Mouse (Mus musculus): ENCODE data around the gene Uap1l1. TPM values are rescaled to one million over a fixed set of nuclear protein-coding genes. Genes with fewer than 3 reads are reported as not detected.
"Not testable (repeated sequence)": the region's sequence is repeated elsewhere in the genome, so short reads cannot be mapped to it uniquely, and the experiment has no call there.

The Uap1l1 gene
- polyA plus RNA-seq (2015; fragmentation: Nextera tagmentation; extraction: Ambion mirVana) = 4.6 and 5.2 TPM in 2 replicates

DNA sequence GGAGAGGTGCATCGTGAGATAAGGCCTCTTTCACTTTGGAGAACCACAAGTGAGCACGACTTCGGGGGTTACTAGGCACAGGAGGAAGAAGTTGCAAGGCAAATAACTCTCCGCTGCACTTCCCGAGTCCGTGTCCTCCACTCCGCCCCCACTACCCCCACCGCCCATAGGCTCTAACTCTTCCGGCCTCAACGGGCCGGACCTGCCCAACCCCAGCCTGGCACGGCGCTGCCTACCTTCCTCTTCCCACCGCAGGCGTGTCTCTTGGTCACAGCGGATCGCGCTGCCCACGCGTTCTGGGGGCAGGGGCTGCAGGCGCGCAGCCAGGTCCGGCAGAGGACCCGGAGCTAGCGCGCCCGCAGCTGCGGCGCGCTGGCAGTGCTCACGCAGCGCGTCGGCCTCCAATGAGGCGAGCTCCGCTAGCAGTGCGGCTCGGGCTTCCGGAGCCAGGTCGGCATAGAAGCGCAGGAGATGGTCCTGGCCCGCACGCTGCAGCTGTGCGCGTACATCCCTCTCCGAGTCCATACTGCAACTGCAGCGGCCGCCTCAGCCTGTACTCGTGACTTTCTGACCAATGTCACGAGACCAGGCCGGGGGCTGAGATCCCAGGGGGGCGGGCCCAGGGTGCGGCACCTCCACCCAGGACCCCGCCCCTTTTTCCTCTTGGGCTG, at the start of gene Uap1l1:
Gene Uap1l1 (minus strand): TSS at position 592 of the 671 bp plus-strand sequence.
- peak; percentile 73 for ATAC-seq
- H3K9ac ChIP-seq (ENCODE audit: low read depth, low read length) = peak within 1 kb of the TSS; percentile 71
- H3K4me3 ChIP-seq (ENCODE audit: low read depth, low read length) = peak within 1 kb of the TSS; percentile 52
- H3K27ac ChIP-seq (ENCODE audit: low read length) = no peak within 1 kb of the TSS
- H3K4me1 ChIP-seq (ENCODE audit: control insufficient read depth, insufficient read depth, low read length) = 0 out of 2 replicates have a peak, but pooled peaks cover 8% of the 10 kb centered on the region
- peaks cover 23% of the 10 kb centered on the region for H3K27me3 ChIP-seq (ENCODE audit: control insufficient read depth, insufficient read depth, low read depth, low read length)
- peak within 1 kb of the TSS; percentile 96 for H3K4me2 ChIP-seq (ENCODE audit: low read length)
- H3K36me3 ChIP-seq (ENCODE audit: control insufficient read depth, insufficient read depth, low read length) = no peaks in the 10 kb centered on the region
- H3K9me3 ChIP-seq (replicated peaks; ENCODE audit: control insufficient read depth, low read length, poor library complexity, severe bottlenecking) = no peaks in the 10 kb centered on the region
- under 1% methylated on average over 54 of the region's 54 CpGs for WGBS

DNA sequence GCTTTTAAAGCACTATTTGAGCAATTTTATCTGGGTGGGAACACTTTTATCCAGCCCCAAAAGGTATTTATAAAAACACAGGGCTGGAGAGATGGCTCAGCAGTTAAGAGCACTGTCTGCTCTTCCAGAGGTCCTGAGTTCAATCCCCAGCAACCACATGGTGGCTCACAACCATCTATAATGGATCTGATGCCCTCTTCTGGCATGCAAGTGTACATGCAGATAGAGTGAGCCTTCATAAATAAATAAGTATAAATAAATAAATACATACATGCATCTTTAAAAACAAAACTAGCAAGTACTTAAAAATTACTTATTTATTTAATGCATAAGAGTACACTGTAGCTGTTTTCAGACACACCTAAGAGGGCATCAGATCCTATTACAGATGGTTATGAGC, 48.0 kb upstream of the Uap1l1 start:
- not testable (repeated sequence) for ATAC-seq; H3K4me3 ChIP-seq (ENCODE audit: low read depth, low read length)

DNA sequence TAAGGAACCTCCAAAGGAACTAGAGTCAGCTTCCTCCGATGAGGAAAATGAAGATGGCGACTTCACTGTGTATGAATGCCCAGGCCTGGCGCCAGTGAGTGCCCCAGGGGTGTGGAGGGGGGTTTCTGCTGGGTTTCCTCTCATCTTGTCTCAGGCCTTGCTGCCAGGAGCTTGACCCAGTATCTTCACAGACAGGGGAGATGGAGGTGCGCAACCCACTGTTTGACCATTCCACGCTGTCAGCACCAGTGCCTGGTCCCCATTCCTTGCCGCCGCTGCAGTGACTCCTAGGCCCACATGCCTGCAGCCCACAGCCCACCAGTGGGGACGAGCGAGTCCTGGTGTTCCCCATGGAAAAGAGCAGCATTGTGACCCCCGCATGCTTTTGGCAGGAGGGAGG, 43.4 kb upstream of the Uap1l1 start:
- Histone ChIP-seq H3K9me3 (replicated peaks; ENCODE audit: control insufficient read depth, low read length, poor library complexity, severe bottlenecking) (no peaks in the 10 kb centered on the region), H3K27me3 (ENCODE audit: control insufficient read depth, insufficient read depth, low read depth, low read length) (no peaks in the 10 kb centered on the region), H3K4me3 (ENCODE audit: low read depth, low read length) (no peak overlapping the region), H3K36me3 (ENCODE audit: control insufficient read depth, insufficient read depth, low read length) (peaks cover 29% of the 10 kb centered on the region), H3K27ac (ENCODE audit: low read length) (no peak overlapping the region), H3K9ac (ENCODE audit: low read depth, low read length) (no peak overlapping the region), H3K4me2 (ENCODE audit: low read length) (no peak overlapping the region), H3K4me1 (ENCODE audit: control insufficient read depth, insufficient read depth, low read length) (peaks cover 22% of the 10 kb centered on the region)
- no peak for ATAC-seq
- WGBS = 88% methylated on average over 10 of the region's 10 CpGs

More for the DNA sequence above, 48.0 kb upstream of the Uap1l1 start:
- H3K9me3 ChIP-seq (replicated peaks; ENCODE audit: control insufficient read depth, low read length, poor library complexity, severe bottlenecking); H3K4me1 ChIP-seq (ENCODE audit: control insufficient read depth, insufficient read depth, low read length); H3K27me3 ChIP-seq (ENCODE audit: control insufficient read depth, insufficient read depth, low read depth, low read length); H3K9ac ChIP-seq (ENCODE audit: low read depth, low read length); H3K27ac ChIP-seq (ENCODE audit: low read length); H3K4me2 ChIP-seq (ENCODE audit: low read length): not testable (repeated sequence)
- peaks cover 16% of the 10 kb centered on the region for H3K36me3 ChIP-seq (ENCODE audit: control insufficient read depth, insufficient read depth, low read length)

DNA sequence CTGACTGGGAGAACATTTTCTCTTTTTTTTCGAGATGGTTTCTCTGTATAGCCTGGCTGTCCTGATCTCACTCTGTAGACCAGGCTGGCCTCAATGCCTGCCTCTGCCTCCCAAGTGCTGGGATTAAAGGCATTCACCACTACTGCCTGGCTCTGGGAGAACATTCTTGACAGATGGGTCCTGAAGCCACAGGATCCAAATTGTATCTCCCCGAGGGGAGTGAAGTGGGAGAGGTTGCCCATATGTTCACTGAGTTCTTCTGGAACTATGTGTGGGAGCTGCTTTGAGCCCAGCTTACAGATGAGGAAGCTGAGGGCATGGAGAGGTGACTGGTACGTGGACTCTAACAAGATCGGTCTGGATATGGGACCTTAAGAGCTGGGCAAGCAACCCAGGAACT, 38.5 kb upstream of the Uap1l1 start:
- Histone ChIP-seq H3K27ac (ENCODE audit: low read length) (peak overlapping the region; percentile 90; the same call in 1 of the 2 replicates), H3K9ac (ENCODE audit: low read depth, low read length) (peak overlapping the region; percentile 100), H3K36me3 (ENCODE audit: control insufficient read depth, insufficient read depth, low read length) (peaks cover 19% of the 10 kb centered on the region), H3K4me1 (ENCODE audit: control insufficient read depth, insufficient read depth, low read length) (peaks cover 25% of the 10 kb centered on the region), H3K27me3 (ENCODE audit: control insufficient read depth, insufficient read depth, low read depth, low read length) (peaks cover 13% of the 10 kb centered on the region), H3K9me3 (replicated peaks; ENCODE audit: control insufficient read depth, low read length, poor library complexity, severe bottlenecking) (no peaks in the 10 kb centered on the region), H3K4me3 (ENCODE audit: low read depth, low read length) (peak overlapping the region; percentile 93), H3K4me2 (ENCODE audit: low read length) (peak overlapping the region; percentile 90)
- no peak for ATAC-seq
- 93% methylated on average over 4 of the region's 4 CpGs for WGBS

DNA sequence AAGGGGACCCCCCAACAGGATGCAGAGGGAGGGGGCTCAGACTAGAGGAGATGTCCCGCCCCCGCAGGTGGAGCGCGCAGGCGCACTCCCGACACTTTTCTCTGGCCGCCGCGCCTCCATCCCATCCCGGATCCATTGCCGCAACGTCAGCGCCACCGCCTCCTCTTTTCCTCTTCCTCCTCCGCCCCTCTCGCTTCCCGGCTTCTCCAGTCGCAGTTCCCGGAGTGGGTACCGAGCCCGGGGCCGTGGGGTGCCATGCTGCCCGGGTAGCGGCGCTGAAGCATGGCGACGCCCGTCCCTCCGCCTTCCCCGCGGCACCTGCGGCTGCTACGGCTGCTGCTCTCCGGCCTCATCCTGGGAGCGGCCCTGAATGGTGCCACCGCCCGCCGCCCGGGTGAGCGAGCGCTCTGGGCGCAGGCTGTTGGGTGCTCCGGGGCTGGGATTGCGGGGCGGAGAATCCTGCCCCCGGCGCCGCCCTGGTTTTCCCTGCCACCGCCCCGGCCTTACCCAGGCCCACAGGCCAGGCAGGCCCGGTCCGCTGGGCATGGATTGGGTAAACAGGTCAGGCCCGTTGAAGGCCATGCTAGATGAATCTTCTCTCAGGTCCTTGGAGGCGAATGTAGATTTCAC, 37.6 kb upstream of the Uap1l1 start:
- H3K9me3 ChIP-seq (replicated peaks; ENCODE audit: control insufficient read depth, low read length, poor library complexity, severe bottlenecking) = no peaks in the 10 kb centered on the region
- H3K27me3 ChIP-seq (ENCODE audit: control insufficient read depth, insufficient read depth, low read depth, low read length) = peaks cover 22% of the 10 kb centered on the region
- peak overlapping the region; percentile 100 for H3K9ac ChIP-seq (ENCODE audit: low read depth, low read length)
- ATAC-seq = peak; percentile 85
- H3K4me3 ChIP-seq (ENCODE audit: low read depth, low read length) = peak overlapping the region; percentile 93
- peaks cover 11% of the 10 kb centered on the region for H3K36me3 ChIP-seq (ENCODE audit: control insufficient read depth, insufficient read depth, low read length)
- WGBS = 1% methylated on average over 51 of the region's 54 CpGs
- H3K27ac ChIP-seq (ENCODE audit: low read length) = peak overlapping the region; percentile 90
- H3K4me1 ChIP-seq (ENCODE audit: control insufficient read depth, insufficient read depth, low read length) = peaks cover 25% of the 10 kb centered on the region
- peak overlapping the region; percentile 90 for H3K4me2 ChIP-seq (ENCODE audit: low read length)

DNA sequence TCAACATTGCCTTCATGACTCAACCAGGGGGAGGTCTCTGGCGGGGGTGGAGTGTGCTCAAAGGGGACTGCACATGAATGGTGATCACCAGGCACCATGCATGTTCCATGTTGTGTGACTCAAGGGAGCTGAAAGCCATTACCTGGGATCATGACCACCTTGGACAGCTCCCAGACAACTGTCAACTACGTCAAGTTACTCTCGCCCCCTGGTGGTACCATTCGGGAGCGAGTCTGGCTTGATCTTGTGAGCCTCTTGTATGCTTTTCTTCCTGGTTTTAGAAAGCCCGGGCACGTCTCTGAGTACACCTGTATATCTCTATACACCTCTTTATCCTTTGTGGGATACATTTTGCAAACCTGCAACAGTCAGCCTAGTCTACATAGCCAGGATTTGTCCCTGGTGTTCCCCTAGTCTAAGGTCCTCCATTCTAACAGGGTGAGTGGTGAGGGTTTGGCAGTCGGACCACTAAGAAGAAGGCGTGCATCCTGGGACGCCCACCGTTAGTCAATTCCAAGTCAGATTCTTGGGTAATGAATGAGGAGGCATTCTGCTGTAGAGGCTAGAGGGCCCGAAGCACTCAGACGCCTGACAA, 37.0 kb upstream of the Uap1l1 start:
- Histone ChIP-seq H3K9ac (ENCODE audit: low read depth, low read length) (peak overlapping the region; percentile 100), H3K27me3 (ENCODE audit: control insufficient read depth, insufficient read depth, low read depth, low read length) (peaks cover 27% of the 10 kb centered on the region), H3K4me1 (ENCODE audit: control insufficient read depth, insufficient read depth, low read length) (peaks cover 25% of the 10 kb centered on the region), H3K9me3 (replicated peaks; ENCODE audit: control insufficient read depth, low read length, poor library complexity, severe bottlenecking) (no peaks in the 10 kb centered on the region), H3K27ac (ENCODE audit: low read length) (peak overlapping the region; percentile 90), H3K4me3 (ENCODE audit: low read depth, low read length) (peak overlapping the region; percentile 93), H3K36me3 (ENCODE audit: control insufficient read depth, insufficient read depth, low read length) (peaks cover 5% of the 10 kb centered on the region; the same call in 1 of the 2 replicates), H3K4me2 (ENCODE audit: low read length) (peak overlapping the region; percentile 90)
- under 1% methylated on average over 13 of the region's 13 CpGs for WGBS
- peak; percentile 66 for ATAC-seq

DNA sequence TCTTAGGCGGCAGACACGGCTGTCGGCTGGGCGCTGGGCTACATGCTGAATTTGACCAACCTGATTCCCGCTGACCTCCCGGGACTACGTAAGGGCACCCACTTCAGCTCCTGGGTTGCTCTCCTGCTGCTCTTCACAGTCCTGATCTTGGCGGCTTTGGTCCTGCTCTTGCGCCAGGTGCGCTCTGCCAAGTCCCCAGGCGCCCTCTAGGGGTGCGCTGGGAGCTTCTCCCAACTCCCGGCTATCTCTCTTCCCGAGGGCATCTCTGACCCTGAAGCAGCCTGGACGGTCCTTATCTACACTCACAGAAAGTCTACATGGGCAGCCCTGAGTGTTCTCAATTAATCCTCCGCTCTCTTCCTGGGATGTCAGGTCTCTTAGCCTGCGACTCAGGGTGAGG, 35.3 kb upstream of the Uap1l1 start:
- ATAC-seq = no peak
- WGBS = 3% methylated on average over 17 of the region's 17 CpGs
- H3K4me2 ChIP-seq (ENCODE audit: low read length) = peak overlapping the region; percentile 68
- peak overlapping the region; percentile 36 for H3K4me3 ChIP-seq (ENCODE audit: low read depth, low read length)
- H3K27me3 ChIP-seq (ENCODE audit: control insufficient read depth, insufficient read depth, low read depth, low read length) = peaks cover 42% of the 10 kb centered on the region
- no peaks in the 10 kb centered on the region for H3K36me3 ChIP-seq (ENCODE audit: control insufficient read depth, insufficient read depth, low read length)
- no peak overlapping the region for H3K27ac ChIP-seq (ENCODE audit: low read length)
- H3K4me1 ChIP-seq (ENCODE audit: control insufficient read depth, insufficient read depth, low read length) = peaks cover 27% of the 10 kb centered on the region
- no peaks in the 10 kb centered on the region for H3K9me3 ChIP-seq (replicated peaks; ENCODE audit: control insufficient read depth, low read length, poor library complexity, severe bottlenecking)
- H3K9ac ChIP-seq (ENCODE audit: low read depth, low read length) = peak overlapping the region; percentile 63

DNA sequence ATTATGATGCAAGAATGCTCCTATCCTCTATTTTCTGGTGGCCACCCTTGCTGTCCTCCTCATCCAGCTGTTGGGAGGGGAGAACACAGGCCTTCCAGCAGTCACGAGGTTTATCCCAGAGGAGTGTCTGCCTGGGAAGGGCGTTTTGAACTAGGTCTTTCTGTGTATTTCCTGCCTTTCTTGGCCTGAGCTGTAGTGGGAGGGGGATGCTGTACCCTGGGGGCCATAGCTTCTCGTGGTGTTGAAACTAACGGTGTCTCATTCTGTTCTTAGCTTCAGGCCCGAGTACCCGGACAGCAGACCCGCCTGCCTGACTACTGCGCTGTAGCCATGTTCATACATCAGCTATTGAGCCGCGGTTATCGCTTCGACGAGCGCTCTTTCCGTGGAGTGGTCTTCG, 34.8 kb upstream of the Uap1l1 start:
- Histone ChIP-seq H3K4me2 (ENCODE audit: low read length) (peak overlapping the region; percentile 68), H3K27me3 (ENCODE audit: control insufficient read depth, insufficient read depth, low read depth, low read length) (peaks cover 47% of the 10 kb centered on the region), H3K4me3 (ENCODE audit: low read depth, low read length) (peak overlapping the region; percentile 36), H3K4me1 (ENCODE audit: control insufficient read depth, insufficient read depth, low read length) (peaks cover 23% of the 10 kb centered on the region), H3K9ac (ENCODE audit: low read depth, low read length) (peak overlapping the region; percentile 63), H3K36me3 (ENCODE audit: control insufficient read depth, insufficient read depth, low read length) (no peaks in the 10 kb centered on the region), H3K27ac (ENCODE audit: low read length) (no peak overlapping the region), H3K9me3 (replicated peaks; ENCODE audit: control insufficient read depth, low read length, poor library complexity, severe bottlenecking) (no peaks in the 10 kb centered on the region)
- 19% methylated on average over 16 of the region's 16 CpGs for WGBS
- no peak for ATAC-seq

DNA sequence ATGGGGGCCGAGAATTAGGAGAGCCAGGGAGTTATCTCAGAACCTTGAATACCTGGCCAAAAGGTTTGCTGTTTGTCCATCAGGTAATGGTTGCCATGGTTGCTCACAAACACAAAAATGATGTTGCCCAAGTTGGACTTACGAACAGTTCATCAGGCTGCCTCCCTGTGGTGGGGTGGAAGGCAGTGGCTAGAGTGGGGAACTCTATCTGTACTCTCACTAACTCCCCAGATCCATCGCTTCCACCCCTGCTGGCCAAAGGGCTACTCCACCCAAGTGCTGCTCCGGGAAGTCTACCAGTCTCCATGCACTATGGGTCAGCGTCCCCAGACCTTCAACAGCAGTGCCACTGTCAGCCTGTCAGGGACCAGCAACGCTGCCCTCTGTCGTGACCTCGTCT, 33.6 kb upstream of the Uap1l1 start, which contains the start of gene Npdc1:
Gene Npdc1 (plus strand): TSS at position 301 of the 400 bp plus-strand sequence.
- peak within 1 kb of the TSS; percentile 68 for H3K4me2 ChIP-seq (ENCODE audit: low read length)
- no peaks in the 10 kb centered on the region for H3K9me3 ChIP-seq (replicated peaks; ENCODE audit: control insufficient read depth, low read length, poor library complexity, severe bottlenecking)
- no peak within 1 kb of the TSS for H3K9ac ChIP-seq (ENCODE audit: low read depth, low read length)
- no peaks in the 10 kb centered on the region for H3K36me3 ChIP-seq (ENCODE audit: control insufficient read depth, insufficient read depth, low read length)
- peaks cover 57% of the 10 kb centered on the region for H3K27me3 ChIP-seq (ENCODE audit: control insufficient read depth, insufficient read depth, low read depth, low read length)
- no peak within 1 kb of the TSS for H3K27ac ChIP-seq (ENCODE audit: low read length)
- no peak for ATAC-seq
- no peak within 1 kb of the TSS for H3K4me3 ChIP-seq (ENCODE audit: low read depth, low read length)
- 68% methylated on average over 8 of the region's 8 CpGs for WGBS
- peaks cover 10% of the 10 kb centered on the region for H3K4me1 ChIP-seq (ENCODE audit: control insufficient read depth, insufficient read depth, low read length)

All from midbrain, embryonic 16.5 days (tissue).